Mouse (Mus musculus): Measurements from ENCODE around the gene Zfp52.

GRCm38 (mm10) chr17:21532101-21532951, 3.0 kb upstream of the Zfp52 start:
- TF ChIP-seq CTCF (IDR thresholded peaks at IDR 0.05; ENCODE audit: low read depth, low read length) (no peak), POLR2AphosphoS5 (IDR thresholded peaks at IDR 0.05; ENCODE audit: insufficient replicate concordance, low read depth, low read length) (no peak), TAL1 (conservative IDR thresholded peaks at IDR 0.05; ENCODE audit: low read depth, low read length) (no peak)

Data from G1E (cell line).